ENCODE assay signal across 8 mouse cellular contexts in the genomic region with DNA sequence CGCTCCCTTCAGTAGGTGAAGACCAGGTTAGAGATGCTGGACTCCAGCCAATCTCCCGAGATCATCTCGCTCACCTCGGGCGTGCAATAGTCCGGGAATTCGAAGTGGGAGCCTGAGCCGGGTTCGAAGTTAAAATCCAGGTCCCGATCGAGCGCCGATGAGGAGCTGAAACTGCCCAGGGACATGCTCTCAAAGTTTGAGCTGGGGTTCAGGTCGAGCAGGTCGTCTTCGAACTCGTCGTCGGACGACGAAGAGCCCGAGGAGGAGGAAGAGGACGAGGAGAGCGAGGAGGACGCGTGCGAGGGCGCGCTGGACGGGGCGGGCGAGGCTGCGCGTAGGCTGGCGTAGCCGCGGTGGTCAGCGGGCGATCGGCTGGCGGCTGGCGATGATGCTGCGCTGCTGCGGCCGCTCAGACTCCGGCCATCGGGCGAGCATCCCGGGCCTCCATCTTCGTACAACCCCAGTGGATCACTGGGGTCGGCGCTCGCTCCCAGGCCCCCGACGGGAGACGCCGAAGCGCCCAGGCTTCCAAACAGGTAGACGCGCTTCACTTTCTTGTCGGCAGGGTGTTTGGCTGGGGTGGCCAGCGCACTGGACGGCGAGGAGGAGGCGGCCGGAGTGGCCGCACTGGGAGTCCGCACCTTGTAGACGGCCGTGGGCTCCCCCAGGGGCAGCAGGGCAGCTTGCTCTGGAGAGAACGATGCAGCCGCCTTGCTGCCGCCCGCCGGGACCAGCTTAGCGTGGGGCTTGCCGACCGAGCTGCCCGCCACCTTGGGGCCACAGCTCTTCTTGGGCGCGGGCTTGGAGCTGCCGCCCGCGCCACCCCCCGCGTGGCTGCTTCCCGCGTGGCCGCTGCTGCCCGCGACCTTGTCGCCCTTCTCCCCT. TPM values are rescaled to one million over a fixed set of nuclear protein-coding genes. Genes with fewer than 3 reads are reported as not detected.
DNase-seq lines count a peak whose midpoint lies in the region; ATAC-seq and TF ChIP-seq lines count a peak whose summit lies in the region.

No protein-coding gene starts in this region.

- H3K9me3 ChIP-seq in liver, embryonic 13.5 days (replicated peaks), result no peaks in the 10 kb centered on the region
- H3K9me3 ChIP-seq in neural tube, embryonic 12.5 days, result no peaks in the 10 kb centered on the region

- peaks cover 38% of the 10 kb centered on the region for H3K4me1 ChIP-seq in liver, embryonic 13.5 days (replicated peaks)
- peaks cover 15% of the 10 kb centered on the region for H3K4me1 ChIP-seq in neural tube, embryonic 12.5 days

- peak; percentile 31 to 39 for DNase-seq in left cerebral cortex, adult 2 months (ENCODE audit: extremely low spot score in 1 of 2, low spot score in 2 of 2)
- no peak for DNase-seq in left cerebral cortex, adult 9 months (ENCODE audit: low spot score in 2 of 2)
- peak; percentile 49 for DNase-seq in cerebellum, adult 11-12 months
- peak; percentile 67 for DNase-seq in gastrocnemius, adult 2 months
- peak; percentile 35 for DNase-seq in induced T-regulatory cell, adult 2 months (ENCODE audit: low read depth)
- no peak for DNase-seq in liver, embryonic 13.5 days
- peak; percentile 60 for DNase-seq in thymus, postnatal 14 days

- peak overlapping the region; percentile 80 for H3K4me2 ChIP-seq in liver, embryonic 13.5 days
- H3K4me2 ChIP-seq in neural tube, embryonic 12.5 days (replicated peaks), result peak overlapping the region; percentile 58

- H3K36me3 ChIP-seq in liver, embryonic 13.5 days, result no peaks in the 10 kb centered on the region
- peaks cover 4% of the 10 kb centered on the region; the same call in 1 of the 2 replicates for H3K36me3 ChIP-seq in neural tube, embryonic 12.5 days

- peaks cover 55% of the 10 kb centered on the region for H3K27me3 ChIP-seq in liver, embryonic 13.5 days
- no peaks in the 10 kb centered on the region for H3K27me3 ChIP-seq in neural tube, embryonic 12.5 days (replicated peaks)

- intact Hi-C loops in left cerebral cortex, adult 2 months (cut with DNase I), result loop anchor here (2.0 to 10.0 kb wide), 4 partner anchors 193 to 1133 kb away; no protein-coding TSS in a partner anchor
- intact Hi-C loops in gastrocnemius, adult 2 months (cut with DNase I), result loop anchor here (5.0 to 10.0 kb wide), 5 partner anchors 65 to 535 kb away; no protein-coding TSS in a partner anchor

- no peak for TF ChIP-seq CTCF in left cerebral cortex, adult 2 months (IDR thresholded peaks at IDR 0.05)
- TF ChIP-seq CTCF in gastrocnemius, adult 2 months (IDR thresholded peaks at IDR 0.05), result no peak

- peak overlapping the region; percentile 93 for H3K27ac ChIP-seq in left cerebral cortex, adult 2 months
- peak overlapping the region; percentile 83 for H3K27ac ChIP-seq in gastrocnemius, adult 2 months
- peak overlapping the region; percentile 80 for H3K27ac ChIP-seq in liver, embryonic 13.5 days
- peak overlapping the region; percentile 100 for H3K27ac ChIP-seq in neural tube, embryonic 12.5 days

- WGBS in liver, embryonic 13.5 days (ENCODE audit: insufficient replicate concordance), result under 1% methylated on average over 87 of the region's 92 CpGs
- under 1% methylated on average over 92 of the region's 92 CpGs for WGBS in neural tube, embryonic 12.5 days

- peak overlapping the region; percentile 69 for H3K9ac ChIP-seq in liver, embryonic 13.5 days
- peak overlapping the region; percentile 100 for H3K9ac ChIP-seq in neural tube, embryonic 12.5 days

- ATAC-seq in liver, embryonic 13.5 days (ENCODE audit: low read depth), result no peak
- no peak for ATAC-seq in neural tube, embryonic 12.5 days (ENCODE audit: low FRiP score, low read depth)

- peak overlapping the region; percentile 79 for H3K4me3 ChIP-seq in left cerebral cortex, adult 2 months
- peak overlapping the region; percentile 91 for H3K4me3 ChIP-seq in gastrocnemius, adult 2 months
- peak overlapping the region; percentile 66 for H3K4me3 ChIP-seq in liver, embryonic 13.5 days (replicated peaks)
- H3K4me3 ChIP-seq in neural tube, embryonic 12.5 days, result peak overlapping the region; percentile 99

RNA-seq across cellular contexts. Expression of gene Sox4, which starts 1.6 kb away (rescaled TPM):
- total RNA-seq in left cerebral cortex, adult 2 months (2021), result 10 to 100 TPM; 17.2 to 19.8 TPM
- 1 to 10 TPM; 2.1 to 6.5 TPM for total RNA-seq in gastrocnemius, adult 2 months (2021)
- polyA plus RNA-seq in liver, embryonic 13.5 days (2015; fragmentation: Nextera tagmentation; extraction: Ambion mirVana), result 2.7 and 4.2 TPM in 2 replicates
- 255 and 261 TPM in 2 replicates for polyA plus RNA-seq in neural tube, embryonic 12.5 days (2016; fragmentation: Nextera tagmentation; extraction: Ambion mirVana)

Comparison
In these comparisons a context has a peak if more than half of its experiments do, and no peak if none do; other contexts are left out.
1. DNase-seq: peak in left cerebral cortex, adult 2 months (2 of 2), cerebellum, adult 11-12 months (single experiment), gastrocnemius, adult 2 months (single experiment), induced T-regulatory cell, adult 2 months (single experiment) and thymus, postnatal 14 days (single experiment); none in left cerebral cortex, adult 9 months (0 of 2) and liver, embryonic 13.5 days (single experiment).
2. Peak in every context shown above with its lines, with median percentiles within 50 percentile points of each other: H3K27ac ChIP-seq and H3K4me3 ChIP-seq.